Mouse (Mus musculus) embryo, embryonic 11 days (tissue): Measurements from ENCODE around the gene Col19a1.
"Not testable (repeated sequence)": the region's sequence is repeated elsewhere in the genome, so short reads cannot be mapped to it uniquely, and the experiment has no call there.

Experiments used
- DNase-seq: peaks from one replicate; pipeline ENCODE4 v3.0.0-alpha.2; 2015

Col19a1 gene

GRCm38 (mm10) chr1:24587141-24587541 is at the start of gene Col19a1:
TSS of gene Col19a1 (minus strand) at chr1:24587472.
- DNase-seq, result peak; percentile 61

- DNase-seq, result peak; percentile 53
Observed at GRCm38 (mm10) chr1:24633553-24634132, 46.4 kb upstream of the Col19a1 start.

GRCm38 (mm10) chr1:24612556-24612955 is 25.3 kb upstream of the Col19a1 start:
- DNase-seq, result not testable (repeated sequence)

- no peak for DNase-seq
Observed at GRCm38 (mm10) chr1:24595096-24595495, 7.8 kb upstream of the Col19a1 start.

GRCm38 (mm10) chr1:24586370-24587140 is 717 bp downstream of the Col19a1 start:
- peak; percentile 73 for DNase-seq

- no peak for DNase-seq
Observed at GRCm38 (mm10) chr1:24572602-24573001, 14.7 kb downstream of the Col19a1 start.

GRCm38 (mm10) chr1:24564113-24564512 is 23.2 kb downstream of the Col19a1 start:
- DNase-seq, result no peak

GRCm38 (mm10) chr1:24558005-24558404 is 29.3 kb downstream of the Col19a1 start:
- no peak for DNase-seq

- peak; percentile 53 for DNase-seq
Observed at GRCm38 (mm10) chr1:24553462-24553861, 33.8 kb downstream of the Col19a1 start.

- no peak for DNase-seq
Observed at GRCm38 (mm10) chr1:24550560-24551280, 36.6 kb downstream of the Col19a1 start.

GRCm38 (mm10) chr1:24550031-24550430 is 37.2 kb downstream of the Col19a1 start:
- peak; percentile 42 for DNase-seq

- DNase-seq, result no peak
Observed at GRCm38 (mm10) chr1:24549050-24549449, 38.2 kb downstream of the Col19a1 start.

- DNase-seq, result no peak
Observed at GRCm38 (mm10) chr1:24547574-24547973, 39.7 kb downstream of the Col19a1 start.

- no peak for DNase-seq
Observed at GRCm38 (mm10) chr1:24539852-24540251, 47.4 kb downstream of the Col19a1 start.

- DNase-seq, result no peak
Observed at GRCm38 (mm10) chr1:24527194-24527593, 60.1 kb downstream of the Col19a1 start.

GRCm38 (mm10) chr1:24517462-24517861 is 69.8 kb downstream of the Col19a1 start:
- DNase-seq, result no peak

GRCm38 (mm10) chr1:24515341-24515740 is 71.9 kb downstream of the Col19a1 start:
- DNase-seq, result no peak

GRCm38 (mm10) chr1:24511536-24511935 is 75.7 kb downstream of the Col19a1 start:
- DNase-seq, result peak; percentile 17

GRCm38 (mm10) chr1:24495400-24495799 is 91.9 kb downstream of the Col19a1 start:
- no peak for DNase-seq

- no peak for DNase-seq
Observed at GRCm38 (mm10) chr1:24484161-24484560, 103.1 kb downstream of the Col19a1 start.

- DNase-seq, result no peak
Observed at GRCm38 (mm10) chr1:24471096-24471710, 116.1 kb downstream of the Col19a1 start.

- no peak for DNase-seq
Observed at GRCm38 (mm10) chr1:24470633-24471032, 116.6 kb downstream of the Col19a1 start.

GRCm38 (mm10) chr1:24461305-24461887 is 125.9 kb downstream of the Col19a1 start:
- DNase-seq, result no peak
